Mouse (Mus musculus) erythroblast, adult 5-6 weeks (primary cell): ENCODE measurements around the gene Klhl7. TPM values are rescaled to one million over a fixed set of nuclear protein-coding genes. Genes with fewer than 3 reads are reported as not detected.
A peak's percentile ranks its signal among the peaks of the same experiment; 100 is the strongest.

Source experiments
- ATAC-seq: replicated peaks from 2 replicates; pipeline ENCODE4 v1.8.0; 2016; ENCODE audit warnings: moderate number of reproducible peaks, mild to moderate bottlenecking, moderate TSS enrichment, inconsistent platforms; ENCODE audit not compliant: poor library complexity, low FRiP score, severe bottlenecking
- total RNA-seq, 2 experiments: library from RNA; stranded (forward) in 1 of 2; stranded (reverse) in 1 of 2; fragments of 150-400 nt in 1 of 2; fragments of 200-764, 138-1000 nt in 1 of 2; gene quantifications; 2 replicates each; pipeline versions ENCODE4 v1.2.3 to v1.2.4; 2015 to 2017; ENCODE audit warnings: low replicate concordance in 2 of 2

Gene Klhl7
- total RNA-seq (2015; ENCODE audit: low replicate concordance), result 129 and 174 TPM in 2 replicates
- 149 and 157 TPM in 2 replicates for total RNA-seq (2017; ENCODE audit: low replicate concordance)

DNA sequence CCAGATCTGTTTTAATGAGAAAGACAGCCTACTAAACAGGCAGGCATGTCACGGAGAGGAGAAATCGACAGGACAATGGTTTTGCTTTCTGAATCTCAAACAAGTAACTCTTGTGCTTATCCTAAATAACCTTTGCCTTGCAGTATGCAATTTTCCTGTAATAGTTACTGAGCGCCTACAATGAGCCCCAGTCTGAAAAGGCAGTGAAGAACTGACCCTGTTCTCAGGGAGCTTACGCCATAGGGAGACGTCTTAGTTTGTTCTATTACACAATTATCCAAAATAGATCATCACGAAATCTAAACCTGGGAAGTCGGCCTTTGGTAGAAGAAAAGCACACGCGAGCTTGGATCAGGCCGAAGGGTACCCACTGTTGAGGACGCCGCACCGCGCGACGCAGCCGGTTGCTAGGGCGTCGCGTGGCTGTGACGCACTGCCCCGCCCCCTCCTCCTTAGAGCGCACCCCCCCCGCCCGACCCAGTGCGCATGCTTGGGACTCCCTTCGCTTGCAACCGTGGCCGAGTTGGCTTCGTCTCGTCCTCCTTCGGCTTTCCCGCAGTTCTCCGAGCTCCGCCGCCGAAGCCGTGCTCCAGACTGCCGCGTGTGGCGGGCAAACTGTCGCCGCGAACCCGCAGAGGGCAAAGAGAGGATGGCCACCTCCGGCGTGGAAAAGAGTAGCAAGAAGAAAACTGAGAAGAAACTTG, at the start of gene Klhl7:
Klhl7 (plus strand) TSS at position 500 of the 704 bp plus-strand sequence.
- ATAC-seq, result peak; percentile 80

DNA sequence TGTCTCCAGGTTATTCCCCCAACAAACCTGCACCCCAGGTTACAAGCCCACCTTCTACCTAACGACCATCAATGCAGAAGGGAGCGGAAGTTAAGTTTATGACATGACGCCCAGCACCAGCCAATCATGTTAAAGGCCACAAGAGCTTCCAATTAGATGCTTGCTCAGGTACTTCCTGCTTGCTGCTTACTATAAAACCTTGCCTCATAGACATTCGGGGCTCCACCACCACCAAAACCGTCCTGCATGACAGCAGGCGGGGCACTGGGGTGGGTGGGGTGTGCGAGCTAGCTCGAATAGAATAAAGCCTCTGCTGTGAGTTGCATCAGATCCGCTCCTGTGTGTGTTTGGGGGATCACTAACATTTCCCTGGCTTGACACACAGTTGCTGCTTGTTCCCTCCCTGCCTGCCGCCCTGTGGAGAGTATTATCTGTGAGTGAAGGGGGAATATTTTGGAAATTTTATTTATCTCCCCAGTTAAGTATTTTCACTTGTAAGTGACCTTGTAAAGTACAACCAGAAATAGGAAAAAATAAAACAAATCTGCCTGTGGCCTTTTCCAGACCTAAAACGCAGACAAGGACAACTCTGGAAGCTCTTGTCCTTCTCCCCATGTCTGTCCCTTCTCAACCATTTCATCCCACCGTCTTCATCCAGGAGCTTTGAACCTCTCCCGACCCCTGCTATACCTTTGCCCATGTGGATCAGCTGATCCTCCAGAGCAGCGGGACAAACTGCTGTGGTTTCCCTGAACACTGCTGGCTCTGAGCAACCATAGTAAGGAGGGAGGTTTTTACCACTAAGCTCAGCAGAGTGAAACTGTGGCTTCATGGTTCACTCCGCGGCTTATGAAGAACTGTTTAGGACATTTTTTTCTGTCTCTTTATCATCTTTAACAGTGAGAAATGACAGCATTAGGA, 48.4 kb upstream of the Klhl7 start:
- ATAC-seq, result no peak

DNA sequence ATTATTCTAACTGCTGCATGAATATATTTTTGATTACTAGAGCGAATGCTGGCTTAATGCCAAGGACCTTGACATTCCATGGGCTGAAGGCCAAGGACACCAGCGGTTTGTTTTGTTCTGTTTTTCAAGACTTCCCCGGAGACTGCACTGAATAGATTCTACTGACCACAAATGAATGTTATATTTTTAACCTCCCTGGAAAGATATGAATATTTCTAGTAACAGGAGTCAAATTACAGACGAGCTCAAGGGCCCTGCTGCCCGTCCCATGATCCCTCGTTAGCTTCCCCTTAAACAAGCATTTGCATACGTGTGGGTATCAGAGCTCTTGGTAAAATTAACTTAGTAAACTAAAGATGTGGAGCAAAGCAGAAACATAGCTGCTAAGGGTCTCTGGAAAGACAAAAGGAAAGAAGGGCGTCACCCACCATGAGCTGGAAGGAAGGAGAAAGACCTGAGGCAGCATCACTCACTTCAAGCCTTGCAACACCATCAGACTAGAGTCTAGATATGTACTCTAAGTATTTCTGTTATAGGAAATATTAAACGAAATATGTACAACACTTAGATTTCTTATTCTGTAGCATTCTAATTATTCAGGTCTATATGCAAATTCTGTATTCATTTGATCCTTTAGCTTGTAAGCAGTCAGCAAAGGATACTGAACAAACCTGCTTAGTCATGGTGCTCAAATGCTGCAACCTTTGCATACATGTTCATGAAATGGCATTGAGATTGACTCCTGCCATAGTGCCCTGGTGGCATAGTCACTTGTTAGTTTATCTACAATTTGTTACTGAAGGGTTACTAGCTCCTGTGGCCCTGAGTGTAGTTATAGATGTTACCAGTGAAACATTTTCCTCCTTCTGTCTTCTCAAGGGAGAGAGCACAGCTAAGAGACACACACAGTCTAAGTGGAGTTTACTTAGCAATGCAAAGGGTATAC, 46.9 kb upstream of the Klhl7 start:
- peak; percentile 76 for ATAC-seq

DNA sequence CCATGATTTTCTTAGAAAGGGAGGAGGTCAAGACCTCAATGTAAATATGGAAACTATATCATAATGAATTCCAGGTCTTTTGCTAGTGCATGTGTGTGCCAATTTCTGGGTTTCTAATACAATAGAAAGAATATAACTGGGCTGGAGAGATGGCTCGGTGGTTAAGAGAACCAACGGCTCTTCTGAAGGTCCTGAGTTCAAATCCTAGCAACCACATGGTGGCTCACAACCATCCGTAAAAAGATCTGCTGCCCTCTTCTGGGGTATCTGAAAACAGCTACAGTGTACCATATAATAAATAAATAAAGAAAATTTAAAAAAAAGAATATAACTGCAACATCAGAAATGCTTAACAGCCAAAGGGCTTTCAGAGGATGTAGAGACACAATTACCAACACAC, 46.0 kb upstream of the Klhl7 start:
- no peak for ATAC-seq

DNA sequence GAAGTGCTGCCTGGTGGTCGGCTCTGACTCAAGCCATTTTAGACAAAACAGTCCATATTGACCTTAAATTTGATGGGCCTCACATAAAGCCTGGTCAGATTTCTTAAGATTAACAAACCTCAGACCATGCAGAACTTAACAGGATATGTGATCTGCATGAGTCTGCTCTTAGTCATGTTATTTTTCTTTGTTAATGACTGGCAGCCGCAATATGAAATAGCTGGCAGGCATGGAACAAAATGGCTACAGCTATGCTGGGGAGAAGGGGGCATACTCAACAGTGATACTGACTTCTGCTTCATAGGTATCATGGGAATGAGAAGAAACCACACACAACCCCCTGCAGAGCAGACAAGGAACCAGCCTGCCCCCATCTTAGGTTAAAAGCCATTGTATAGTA, 43.5 kb upstream of the Klhl7 start:
- no peak for ATAC-seq

DNA sequence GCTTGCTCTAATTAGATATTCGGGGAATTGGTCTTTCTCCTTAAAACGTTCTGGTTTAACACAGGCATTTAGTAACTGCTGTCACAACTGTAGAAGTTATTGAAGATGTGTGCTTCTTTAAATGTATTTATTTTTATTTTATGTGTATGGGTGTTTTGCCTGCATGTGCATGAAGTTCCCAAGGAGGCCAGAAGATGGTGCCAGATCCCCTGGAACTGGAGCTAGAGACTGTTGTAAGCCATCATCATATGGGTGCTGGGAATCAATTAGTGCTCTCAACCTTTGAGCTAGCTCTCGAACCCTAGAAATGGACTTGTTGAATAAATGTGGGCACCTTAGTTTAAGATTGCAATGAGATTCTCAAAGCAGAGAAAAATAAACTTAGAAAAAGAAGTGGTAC, 42.8 kb upstream of the Klhl7 start:
- ATAC-seq, result no peak

DNA sequence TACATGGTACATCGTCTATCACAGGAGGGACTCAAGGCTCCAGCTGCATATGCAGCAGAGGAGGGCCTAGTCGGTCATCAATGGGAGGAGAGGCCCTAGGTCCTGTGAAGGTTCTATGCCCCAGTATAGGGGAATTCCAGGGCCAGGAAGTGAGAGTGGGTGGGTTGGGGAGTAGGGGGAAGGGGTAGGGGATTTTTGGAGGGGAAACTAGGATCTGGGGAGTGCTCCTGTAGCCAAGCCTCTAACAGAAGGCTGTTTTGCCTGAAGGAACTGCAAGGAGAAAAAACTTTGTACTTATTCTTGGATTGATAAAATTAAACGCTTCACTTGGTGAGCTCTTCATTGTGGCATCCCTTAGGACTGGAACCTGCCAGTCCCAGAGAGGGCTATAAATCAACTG, 39.5 kb upstream of the Klhl7 start:
- ATAC-seq, result no peak

DNA sequence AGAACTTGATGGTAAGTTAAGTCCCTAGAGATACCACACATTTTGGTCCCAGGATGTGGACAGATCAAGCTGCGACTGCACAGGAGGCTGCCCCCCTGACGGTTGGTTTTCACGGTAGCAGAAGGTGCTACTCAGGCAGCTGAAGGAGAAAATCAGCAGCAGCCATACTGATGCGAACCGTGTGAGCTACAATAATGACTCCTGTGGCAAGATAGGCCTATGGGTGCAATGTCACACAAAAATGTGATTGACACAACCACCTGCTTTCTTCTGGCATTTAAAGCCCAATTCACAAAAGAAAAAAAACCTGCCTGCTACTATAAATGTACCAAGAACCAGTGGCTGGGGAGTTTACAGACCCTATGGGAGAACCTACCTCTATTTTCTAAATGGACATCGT, 37.4 kb upstream of the Klhl7 start:
- no peak for ATAC-seq

DNA sequence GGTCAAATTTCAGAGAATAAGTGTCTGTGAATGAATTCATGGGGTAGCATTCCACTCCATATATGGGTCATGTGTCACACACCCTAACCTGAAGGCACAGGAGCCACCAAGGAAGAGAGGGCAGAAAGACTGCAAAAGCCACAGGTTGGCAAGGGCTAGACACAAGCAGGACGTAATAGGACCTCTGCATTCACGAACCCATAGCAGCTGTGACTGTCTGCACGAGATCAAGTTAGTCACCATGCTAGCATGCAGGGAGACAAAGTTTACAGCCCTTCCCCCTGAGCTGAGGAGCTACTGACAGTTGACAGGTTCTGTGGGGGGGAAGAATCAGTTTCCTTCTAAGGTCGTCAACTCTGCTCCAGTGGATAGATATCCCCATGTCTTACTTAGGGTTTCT, 36.9 kb upstream of the Klhl7 start:
- ATAC-seq, result no peak

DNA sequence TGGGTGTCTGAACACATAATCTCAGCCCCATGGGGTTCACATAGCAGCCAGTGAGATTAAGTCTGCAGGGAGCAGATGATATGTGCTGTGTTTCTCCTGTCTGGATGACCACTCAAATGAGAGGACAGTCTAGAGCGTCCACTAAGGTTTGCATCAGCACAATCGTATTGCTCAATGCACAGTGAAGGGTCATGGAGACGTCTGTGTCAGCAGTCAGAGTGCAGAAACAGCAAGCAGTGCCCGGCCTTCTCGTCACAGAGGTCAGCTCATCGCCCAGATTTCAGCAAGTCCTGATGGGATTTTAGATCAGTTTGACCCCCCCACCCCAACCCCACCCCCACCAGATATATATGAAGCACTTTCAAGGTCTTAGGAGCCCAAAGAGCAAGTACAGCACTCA, 31.4 kb upstream of the Klhl7 start:
- no peak for ATAC-seq

DNA sequence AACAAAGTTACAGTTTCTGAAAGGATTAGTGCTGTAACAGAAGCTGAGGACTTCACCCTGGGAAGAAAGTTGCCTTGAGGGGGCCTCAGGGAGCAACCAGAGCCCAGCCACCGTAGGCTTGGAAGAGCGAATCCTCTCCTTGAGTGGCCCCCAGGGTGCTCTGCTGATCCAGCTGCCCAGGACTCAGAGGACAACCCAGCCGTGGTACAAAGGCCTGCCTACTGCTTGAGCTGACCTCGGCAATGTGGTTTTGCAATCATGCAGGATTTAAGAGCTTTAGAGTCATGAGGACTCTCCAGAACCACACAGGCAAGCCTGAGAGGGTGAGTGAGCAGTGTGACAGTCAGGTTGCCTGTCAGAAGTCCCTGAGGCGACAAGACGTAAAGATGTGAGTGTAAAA, 28.4 kb upstream of the Klhl7 start:
- ATAC-seq, result no peak

DNA sequence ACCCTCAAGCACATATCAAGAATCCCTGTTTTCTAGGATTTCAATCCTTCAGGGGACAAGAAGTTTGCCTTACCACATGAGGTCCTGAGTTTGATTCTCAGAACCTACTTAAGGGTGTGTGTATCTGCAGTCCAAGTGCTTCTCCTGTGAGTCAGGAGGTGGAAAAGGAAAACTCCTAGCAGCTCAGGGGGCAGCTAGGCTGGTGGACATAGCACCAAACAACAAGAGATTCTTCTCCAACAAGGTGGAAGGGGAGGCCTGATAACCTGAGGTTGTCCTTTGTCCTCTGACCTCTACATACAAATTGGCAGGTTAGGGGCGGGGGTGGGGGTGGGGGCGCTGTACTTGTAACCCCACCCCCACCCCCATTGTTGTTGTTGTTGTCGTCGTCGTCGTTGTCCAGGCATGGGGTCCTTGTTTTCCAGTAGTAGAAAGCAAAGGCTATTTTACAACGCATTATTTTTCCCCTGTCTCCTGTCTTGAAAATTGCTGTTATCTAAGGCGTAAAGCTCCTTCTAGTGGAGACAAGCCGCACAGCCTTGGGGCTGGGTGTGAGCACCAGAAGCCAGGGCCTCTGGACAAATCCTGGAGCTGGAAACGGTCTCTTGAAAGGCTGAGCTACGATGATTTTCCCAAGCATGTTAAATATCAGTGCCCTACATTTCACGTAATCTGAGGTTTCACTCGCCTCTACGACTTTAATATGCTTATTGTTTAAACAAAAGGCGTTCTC, 23.3 kb upstream of the Klhl7 start:
- ATAC-seq, result peak; percentile 81

DNA sequence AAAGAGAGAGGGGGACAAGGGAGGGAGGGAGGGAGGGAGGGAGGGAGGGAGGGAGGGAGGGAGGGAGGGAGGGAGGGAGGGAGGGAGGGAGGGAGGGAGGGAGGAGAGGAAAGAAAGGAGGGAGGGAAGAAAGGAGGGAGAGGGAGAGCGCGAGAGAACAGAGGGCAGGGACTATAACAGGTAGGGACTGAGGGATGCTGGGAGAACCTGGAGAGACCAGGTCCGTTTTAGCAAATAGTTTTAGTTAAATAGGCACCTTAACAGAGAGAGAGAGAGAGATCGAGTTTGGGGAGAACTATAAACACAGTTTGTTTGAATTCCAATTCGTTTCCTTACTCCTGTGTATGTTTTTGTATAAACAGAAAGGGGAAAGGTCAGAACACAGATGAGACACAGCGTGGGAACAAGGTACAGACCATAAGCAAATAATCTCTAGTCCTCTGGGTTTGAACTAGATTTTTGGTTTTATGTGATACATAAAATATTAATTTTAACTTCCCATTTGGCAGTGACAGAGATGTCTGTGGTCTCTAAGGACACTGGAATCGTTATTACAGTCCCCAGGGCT, 22.6 kb upstream of the Klhl7 start:
- ATAC-seq, result no peak

DNA sequence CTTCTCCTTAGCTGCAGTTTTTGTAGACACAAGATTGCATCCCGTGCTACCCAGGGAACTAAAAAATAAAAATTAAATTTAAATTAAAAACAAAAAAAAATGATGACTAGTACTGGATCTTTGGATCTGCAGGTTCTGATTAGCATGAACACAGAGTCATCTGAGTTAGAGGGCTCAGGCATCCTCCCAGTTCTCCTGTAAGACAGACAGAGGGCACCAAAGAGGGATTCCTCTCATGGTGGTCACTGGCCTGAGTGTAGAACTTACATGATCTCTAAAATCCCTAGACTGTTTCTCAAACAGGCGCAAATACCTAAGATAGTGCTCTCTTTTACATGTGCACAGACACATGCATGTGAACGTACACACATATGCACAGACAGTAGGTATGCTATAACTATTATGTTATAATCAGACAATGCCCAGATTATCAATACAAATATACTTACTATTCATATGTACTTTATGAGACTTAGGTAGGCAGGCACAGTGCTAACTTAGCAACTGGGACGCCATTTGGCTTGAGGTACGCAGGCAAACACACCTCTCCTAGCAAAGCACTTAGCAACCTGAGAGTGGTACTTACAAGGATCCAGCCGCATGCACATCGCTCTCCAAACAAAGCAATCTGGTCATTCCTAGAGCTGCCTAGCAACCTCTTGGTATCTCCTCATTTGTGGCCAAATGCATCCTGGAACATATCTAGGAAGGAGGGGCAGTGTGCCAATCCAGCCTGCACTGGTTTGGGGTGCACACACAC, 21.8 kb upstream of the Klhl7 start:
- ATAC-seq, result no peak

DNA sequence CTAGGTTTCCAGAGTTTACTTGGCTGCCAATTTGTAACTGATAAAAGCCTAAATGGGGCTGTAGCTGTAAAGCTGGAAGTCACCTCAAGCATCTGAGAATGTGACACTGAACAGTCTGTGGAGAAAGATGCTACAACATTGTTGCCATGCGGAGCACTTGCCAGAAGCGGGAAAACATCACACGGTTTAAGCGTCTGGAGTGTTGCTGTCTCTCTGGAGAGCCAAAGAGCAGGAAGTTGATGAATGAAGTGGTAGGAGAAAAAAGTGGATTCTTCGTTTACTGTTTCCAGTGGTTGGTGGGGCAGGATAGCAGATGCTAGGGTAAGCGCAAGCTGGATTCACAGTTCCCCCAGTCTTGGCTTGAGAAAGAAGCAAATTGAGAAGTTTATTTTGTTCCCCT, 19.6 kb upstream of the Klhl7 start:
- ATAC-seq, result no peak

DNA sequence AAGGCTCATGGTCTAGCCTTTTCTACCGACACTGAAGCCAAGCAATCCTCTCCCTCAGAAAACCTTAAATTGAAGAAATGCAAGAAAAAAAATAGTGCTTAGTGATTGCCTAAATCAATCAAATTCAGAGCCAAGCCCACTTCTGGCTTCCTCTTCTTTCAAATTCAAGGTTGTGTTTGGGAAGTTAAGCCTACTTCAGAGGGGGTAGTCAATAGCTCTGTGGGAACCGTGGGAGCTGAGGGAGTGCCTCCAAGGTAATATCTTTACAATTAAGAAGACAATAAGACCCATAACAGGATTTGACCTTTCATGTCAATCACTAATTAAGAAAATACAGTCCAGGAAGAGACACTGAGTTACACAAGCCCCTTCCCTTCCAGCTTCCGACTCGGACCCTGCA, 15.6 kb upstream of the Klhl7 start:
- no peak for ATAC-seq

DNA sequence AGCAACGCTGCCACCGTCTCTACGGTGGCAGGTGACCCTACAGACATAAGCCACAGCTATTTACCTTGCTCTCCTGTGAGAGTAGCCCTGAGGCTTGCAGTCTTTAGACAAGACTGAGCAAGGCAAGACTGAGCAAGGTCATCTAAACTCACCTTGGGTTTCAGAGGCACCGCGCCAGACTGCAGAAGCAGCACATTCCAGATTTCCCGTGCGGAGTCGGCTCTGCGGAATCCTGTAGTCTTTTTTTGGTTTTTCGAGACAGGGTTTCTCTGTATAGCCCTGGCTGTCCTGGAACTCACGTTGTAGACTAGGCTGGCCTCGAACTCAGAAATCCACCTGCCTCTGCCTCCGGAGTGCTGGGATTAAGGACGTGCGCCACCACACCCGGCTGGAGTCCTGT, 14.2 kb upstream of the Klhl7 start:
- no peak for ATAC-seq

DNA sequence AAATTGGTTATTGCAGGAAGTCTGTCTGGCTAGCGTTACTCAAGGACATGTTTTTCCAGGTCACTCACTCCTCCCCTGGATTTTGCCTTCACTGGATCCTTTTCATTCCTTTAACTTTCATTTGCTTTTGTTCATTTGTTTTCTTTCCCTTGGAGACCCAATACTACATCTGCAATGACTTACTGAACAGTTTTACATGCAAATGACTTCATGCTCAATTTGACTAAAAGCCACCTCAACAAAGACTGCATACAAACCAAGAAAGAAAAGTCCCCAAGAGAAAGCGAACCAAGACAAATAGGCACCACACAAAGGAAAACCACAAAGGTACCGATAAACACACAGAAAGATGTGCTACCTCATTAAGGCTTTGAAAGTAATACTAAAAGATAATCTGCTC, 13.5 kb upstream of the Klhl7 start:
- no peak for ATAC-seq
